Mouse (Mus musculus) ES-CJ7 (cell line): ENCODE data around the gene Nt5m.
A peak's percentile ranks its signal among the peaks of the same experiment; 100 is the strongest.

Experiments
- DNase-seq: peaks from one replicate; pipeline ENCODE4 v3.0.0; 2011; ENCODE audit warnings: low read depth, low spot score

Nt5m gene

GRCm38 (mm10) chr11:59839459-59840126, 346 bp downstream of the Nt5m start, which contains the start of gene Cops3:
Cops3 (minus strand) TSS chr11:59839838.
- peak; percentile 99 for DNase-seq

- DNase-seq, result peak; percentile 34
These were observed 7.1 kb downstream of the Nt5m start for GRCm38 (mm10) chr11:59846311-59846710.

- peak; percentile 94 for DNase-seq
These were observed 7.9 kb downstream of the Nt5m start for GRCm38 (mm10) chr11:59847131-59847530.

- DNase-seq, result peak; percentile 23
These were observed 8.9 kb downstream of the Nt5m start for GRCm38 (mm10) chr11:59847891-59848884.

GRCm38 (mm10) chr11:59852865-59853264, 13.6 kb downstream of the Nt5m start:
- DNase-seq, result no peak

GRCm38 (mm10) chr11:59860467-59860866, 21.2 kb downstream of the Nt5m start:
- no peak for DNase-seq

GRCm38 (mm10) chr11:59864316-59864715, 25.1 kb downstream of the Nt5m start:
- DNase-seq, result no peak

- DNase-seq, result no peak
These were observed 32.9 kb downstream of the Nt5m start for GRCm38 (mm10) chr11:59872124-59872523.

GRCm38 (mm10) chr11:59880031-59880430, 40.8 kb downstream of the Nt5m start:
- DNase-seq, result peak; percentile 79

- DNase-seq, result peak; percentile 22
These were observed 46.2 kb downstream of the Nt5m start for GRCm38 (mm10) chr11:59885217-59885986.

GRCm38 (mm10) chr11:59886952-59887351, 47.7 kb downstream of the Nt5m start:
- no peak for DNase-seq

GRCm38 (mm10) chr11:59888151-59888550, 48.9 kb downstream of the Nt5m start:
- DNase-seq, result no peak

- DNase-seq, result no peak
These were observed 52.6 kb downstream of the Nt5m start for GRCm38 (mm10) chr11:59891854-59892253.

GRCm38 (mm10) chr11:59893153-59893788, 54.0 kb downstream of the Nt5m start:
- peak; percentile 86 for DNase-seq

GRCm38 (mm10) chr11:59894916-59895315, 55.7 kb downstream of the Nt5m start:
- DNase-seq, result no peak

- DNase-seq, result no peak
These were observed 56.1 kb downstream of the Nt5m start for GRCm38 (mm10) chr11:59895316-59895715.

GRCm38 (mm10) chr11:59897981-59898599, 58.8 kb downstream of the Nt5m start:
- DNase-seq, result no peak

- no peak for DNase-seq
These were observed 60.8 kb downstream of the Nt5m start for GRCm38 (mm10) chr11:59899711-59900685.

GRCm38 (mm10) chr11:59900995-59901394, 61.7 kb downstream of the Nt5m start:
- no peak for DNase-seq
